Mouse (Mus musculus) ES-E14 (cell line): Measurements from ENCODE around the gene Olfr1357.

Experiments used
- HCFC1 ChIP-seq: IDR thresholded peaks from 2 replicates; pipeline ENCODE4 v1.6.1; 2012; ENCODE audit warnings: low read length, inconsistent platforms, borderline replicate concordance; ENCODE audit not compliant: insufficient read depth
- MAFK ChIP-seq: IDR thresholded peaks from 2 replicates; pipeline ENCODE4 v1.6.1; 2014; ENCODE audit warnings: mild to moderate bottlenecking, low read depth, low read length, inconsistent platforms; ENCODE audit not compliant: insufficient read depth
- ZC3H11A ChIP-seq: IDR thresholded peaks from 2 replicates; pipeline ENCODE4 v1.6.1; 2012; ENCODE audit warnings: low read depth, mild to moderate bottlenecking, inconsistent platforms, low read length, borderline replicate concordance
- ZNF384 ChIP-seq: IDR thresholded peaks from 2 replicates; pipeline ENCODE4 v1.6.1; 2012; ENCODE audit warnings: low read depth, low read length, inconsistent platforms

GRCm38 (mm10) chr10:78565070-78565469 is 52.8 kb downstream of the Olfr1357 start:
- TF ChIP-seq ZNF384: no peak
- TF ChIP-seq ZC3H11A: no peak
- no peak for TF ChIP-seq HCFC1
- TF ChIP-seq MAFK: no peak
